In genomic region chr5:67846361-67847224, GRCm38 (mm10) we compare ENCODE assay signal across 8 mouse cellular contexts. TPM values are rescaled to one million over a fixed set of nuclear protein-coding genes. Genes with fewer than 3 reads are reported as not detected.
DNase-seq lines count a peak whose midpoint lies in the region; ATAC-seq lines count a peak whose summit lies in the region.

No protein-coding gene starts in this region.

- H3K36me3 ChIP-seq in hindbrain, embryonic 16.5 days (ENCODE audit: control insufficient read depth, insufficient read depth, low read length), result no peaks in the 10 kb centered on the region
- peaks cover 28% of the 10 kb centered on the region for H3K36me3 ChIP-seq in megakaryocyte, embryonic 14.5 days (replicated peaks; ENCODE audit: low read length)

- peak overlapping the region; percentile 94 for H3K4me3 ChIP-seq in hindbrain, embryonic 16.5 days (ENCODE audit: low read length)
- H3K4me3 ChIP-seq in megakaryocyte, embryonic 14.5 days (replicated peaks), result peak overlapping the region; percentile 100

- H3K9ac ChIP-seq in hindbrain, embryonic 16.5 days (ENCODE audit: low read depth, low read length), result peak overlapping the region; percentile 95

- no peaks in the 10 kb centered on the region for H3K9me3 ChIP-seq in hindbrain, embryonic 16.5 days (ENCODE audit: control insufficient read depth, low read length)
- H3K9me3 ChIP-seq in megakaryocyte, embryonic 14.5 days, result no peaks in the 10 kb centered on the region

- 1% methylated on average over 36 of the region's 39 CpGs for WGBS in hindbrain, embryonic 16.5 days

- H3K27me3 ChIP-seq in hindbrain, embryonic 16.5 days (replicated peaks; ENCODE audit: control insufficient read depth, insufficient read depth, low read length), result no peaks in the 10 kb centered on the region
- H3K27me3 ChIP-seq in megakaryocyte, embryonic 14.5 days (replicated peaks), result no peaks in the 10 kb centered on the region

- peaks cover 36% of the 10 kb centered on the region for H3K4me1 ChIP-seq in hindbrain, embryonic 16.5 days (ENCODE audit: control insufficient read depth, insufficient read depth, low read depth, low read length)
- peaks cover 64% of the 10 kb centered on the region for H3K4me1 ChIP-seq in megakaryocyte, embryonic 14.5 days

- peak overlapping the region; percentile 94 for H3K4me2 ChIP-seq in hindbrain, embryonic 16.5 days (ENCODE audit: low read length)

- peak; percentile 1 for ATAC-seq in hindbrain, embryonic 16.5 days

- DNase-seq in ZHBTc4 (ENCODE audit: low read depth, low spot score), result peak; percentile 52
- DNase-seq in cerebellum, postnatal 10 days, result peak; percentile 62 to 66
- DNase-seq in frontal cortex, postnatal 36 days (ENCODE audit: low spot score in 2 of 2), result peak; percentile 57 to 58
- peak; percentile 41 to 54 for DNase-seq in left cerebral cortex, postnatal 14 days (ENCODE audit: low spot score in 2 of 2)
- DNase-seq in right cerebral cortex, adult 2 months (ENCODE audit: low spot score in 2 of 2), result peak; percentile 47 to 63
- no peak for DNase-seq in testis, postnatal 10 days (ENCODE audit: low spot score)

- H3K27ac ChIP-seq in hindbrain, embryonic 16.5 days (ENCODE audit: low read depth, low read length), result peak overlapping the region; percentile 92

- intact Hi-C loops in left cerebral cortex, postnatal 14 days (cut with DNase I), result loop anchor here (2.0 to 10.0 kb wide), 5 partner anchors 44 to 268 kb away; no protein-coding TSS in a partner anchor

RNA-seq across cellular contexts. Expression of gene Atp8a1, which starts 0.6 kb away (rescaled TPM):
- 50.8 and 55.2 TPM in 2 replicates for polyA plus RNA-seq in hindbrain, embryonic 16.5 days (2015; fragmentation: Nextera tagmentation; extraction: Ambion mirVana)
- total RNA-seq in left cerebral cortex, postnatal 14 days (2021), result 100 to 1,000 TPM; 158 to 162 TPM
- polyA plus RNA-seq in megakaryocyte, embryonic 14.5 days (2012; ENCODE audit: insufficient read depth, low replicate concordance), result 39.1 and 107 TPM in 2 replicates
